Mouse (Mus musculus) layer of hippocampus, postnatal 14 days (tissue): ENCODE results near the gene Apbb1ip. TPM values are rescaled to one million over a fixed set of nuclear protein-coding genes. Genes with fewer than 3 reads are reported as not detected.

Source experiments
- DNase-seq, 2 experiments: peaks; one replicate each; pipeline ENCODE4 v3.0.0; 2021 to 2022; ENCODE audit warnings: low spot score in 2 of 2, mixed read lengths in 1 of 2
- long read RNA-seq, 2 experiments: library from polyadenylated mRNA; stranded (forward); transcript quantifications; one replicate each; pipeline ENCODE4 v2.0.0; 2021
- total RNA-seq, 2 experiments: library from RNA; stranded (reverse); gene quantifications; 2 replicates each; pipeline ENCODE4 v1.2.3; 2021

Apbb1ip gene
- 1 to 10 TPM; 4.9 to 5.6 TPM for total RNA-seq
- long read RNA-seq, experiment 1, result 0 reads
- long read RNA-seq, experiment 2, partial matches to known transcripts, result 0 of 2 reads
- long read RNA-seq, experiment 2, other reads (novel, unspliced or antisense), result 1 of 2 reads

DNA sequence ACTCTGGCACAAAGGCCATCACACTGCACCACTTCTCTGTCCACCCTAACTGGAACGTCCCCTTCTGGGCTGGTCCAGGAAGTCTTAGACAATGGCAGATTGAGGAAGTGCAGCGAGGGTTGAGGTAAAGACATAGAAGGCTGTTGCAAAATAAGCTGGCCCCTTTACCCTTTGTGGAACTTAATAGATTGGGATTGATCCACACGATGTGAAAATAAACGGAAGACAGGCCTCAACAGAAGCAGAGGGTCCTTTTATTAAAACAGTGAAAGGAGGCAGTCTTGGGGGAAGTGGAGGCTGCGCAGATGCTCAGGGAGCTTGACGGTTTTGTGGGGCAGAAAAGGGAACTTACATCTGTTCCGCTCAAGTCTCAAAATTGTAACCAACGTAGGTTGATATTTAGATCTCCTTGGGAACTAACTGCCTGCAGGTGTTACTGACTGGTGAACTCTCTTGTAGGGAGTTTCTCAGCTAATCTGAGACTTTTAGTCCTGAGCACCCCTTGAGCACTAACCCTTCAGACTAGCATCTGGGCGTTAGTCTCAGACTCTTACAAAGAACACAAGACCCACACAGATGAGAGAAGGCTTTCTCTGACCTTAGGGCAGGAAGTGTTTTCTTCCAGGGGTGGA lies at the start of gene Apbb1ip:
Gene Apbb1ip (plus strand): TSS at position 546 of the 632 bp plus-strand sequence.
- no peak for DNase-seq

DNA sequence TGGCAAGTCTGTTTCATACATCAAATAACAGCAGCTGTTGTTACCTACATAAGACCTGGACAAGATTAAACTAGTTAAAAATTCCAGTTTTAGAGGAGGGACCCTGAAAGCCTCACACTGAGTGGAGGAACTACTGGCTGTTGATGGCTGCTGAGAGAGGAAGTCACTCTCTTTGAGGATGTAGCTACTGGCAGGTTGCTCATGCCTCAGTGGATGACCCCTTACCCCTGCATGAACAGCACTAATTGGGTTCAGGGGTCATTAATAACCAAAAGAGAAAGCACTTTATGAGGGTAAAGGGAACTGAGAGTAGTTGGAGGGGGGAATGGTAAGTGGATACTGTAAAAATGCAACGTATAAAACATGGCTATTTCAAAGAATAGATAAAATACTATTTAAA lies 46.8 kb upstream of the Apbb1ip start:
- DNase-seq, result no peak

DNA sequence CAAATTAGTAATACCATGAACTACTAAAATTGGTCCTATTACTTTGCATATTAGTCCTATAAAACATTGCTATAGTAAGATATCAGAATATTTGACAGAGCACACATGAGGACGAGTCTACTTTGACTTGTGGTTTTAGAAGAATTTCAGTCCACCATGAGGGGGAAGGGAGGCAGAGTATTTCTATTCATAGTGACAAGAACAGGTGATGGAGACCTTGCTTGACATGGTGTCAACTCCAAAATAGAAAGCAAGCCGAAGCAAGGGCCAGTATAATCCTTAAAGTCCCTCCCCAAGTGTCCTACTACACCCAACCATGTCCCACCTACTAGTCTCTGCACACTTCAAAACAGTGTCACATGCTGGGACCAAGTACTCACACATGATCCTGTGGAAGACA lies 37.8 kb upstream of the Apbb1ip start:
- no peak for DNase-seq

DNA sequence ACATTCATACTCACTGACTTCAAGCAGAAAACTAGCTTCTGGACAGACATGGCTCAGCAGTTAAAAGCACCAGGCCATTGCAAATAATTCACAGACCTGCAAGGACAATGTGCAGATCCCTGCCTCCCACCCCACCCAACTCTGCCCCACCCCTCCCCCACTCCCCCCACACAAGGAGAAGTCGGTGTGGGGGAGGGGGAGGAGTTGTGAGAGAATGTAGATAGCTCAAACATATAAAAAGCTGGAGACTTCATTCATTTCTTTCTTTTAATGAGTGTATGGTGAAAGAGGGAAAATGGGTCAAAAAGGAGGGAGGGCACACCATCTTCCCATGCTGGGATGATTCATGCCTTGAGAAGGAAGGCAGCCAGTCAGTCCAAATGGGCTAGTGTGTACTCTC lies 34.5 kb upstream of the Apbb1ip start:
- DNase-seq, result no peak

DNA sequence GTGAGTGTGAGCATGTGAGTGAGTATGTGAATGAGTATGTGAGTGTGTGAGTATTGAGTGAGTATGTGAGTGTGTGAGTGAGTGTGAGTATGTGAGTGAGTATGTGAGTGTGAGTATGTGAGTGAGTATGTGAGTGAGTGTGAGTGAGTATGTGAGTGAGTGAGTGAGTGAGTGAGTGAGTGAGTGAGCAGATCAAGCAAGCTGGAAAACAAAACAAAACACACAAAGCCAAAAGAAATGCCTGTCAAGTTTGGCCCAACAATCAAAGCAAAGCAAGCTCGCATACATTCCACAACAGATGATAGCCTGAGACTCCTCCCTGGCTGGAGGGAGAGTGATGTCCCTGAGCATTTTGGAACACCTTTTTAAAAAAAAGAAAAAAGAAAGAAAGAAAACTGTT lies 33.5 kb upstream of the Apbb1ip start:
- no peak for DNase-seq

DNA sequence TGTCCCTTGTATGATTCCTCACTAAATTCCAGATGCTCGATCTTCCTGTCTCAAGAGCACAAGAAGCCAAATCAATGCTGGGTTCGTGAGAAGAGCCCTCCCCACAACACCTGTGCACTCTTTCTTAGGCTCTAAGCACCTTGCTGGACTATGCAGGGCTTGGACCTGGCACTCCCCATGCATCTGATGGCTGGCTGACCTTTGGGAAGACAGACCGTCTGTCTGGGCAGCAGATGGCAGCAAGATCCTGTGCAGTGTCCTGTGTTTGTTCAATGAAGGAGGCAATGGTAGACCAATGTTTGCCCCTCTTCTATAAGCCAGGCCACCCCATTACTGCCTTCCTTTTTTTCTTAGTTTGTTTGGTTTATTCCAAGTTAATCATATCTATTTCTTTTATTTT lies 32.7 kb upstream of the Apbb1ip start:
- no peak for DNase-seq

DNA sequence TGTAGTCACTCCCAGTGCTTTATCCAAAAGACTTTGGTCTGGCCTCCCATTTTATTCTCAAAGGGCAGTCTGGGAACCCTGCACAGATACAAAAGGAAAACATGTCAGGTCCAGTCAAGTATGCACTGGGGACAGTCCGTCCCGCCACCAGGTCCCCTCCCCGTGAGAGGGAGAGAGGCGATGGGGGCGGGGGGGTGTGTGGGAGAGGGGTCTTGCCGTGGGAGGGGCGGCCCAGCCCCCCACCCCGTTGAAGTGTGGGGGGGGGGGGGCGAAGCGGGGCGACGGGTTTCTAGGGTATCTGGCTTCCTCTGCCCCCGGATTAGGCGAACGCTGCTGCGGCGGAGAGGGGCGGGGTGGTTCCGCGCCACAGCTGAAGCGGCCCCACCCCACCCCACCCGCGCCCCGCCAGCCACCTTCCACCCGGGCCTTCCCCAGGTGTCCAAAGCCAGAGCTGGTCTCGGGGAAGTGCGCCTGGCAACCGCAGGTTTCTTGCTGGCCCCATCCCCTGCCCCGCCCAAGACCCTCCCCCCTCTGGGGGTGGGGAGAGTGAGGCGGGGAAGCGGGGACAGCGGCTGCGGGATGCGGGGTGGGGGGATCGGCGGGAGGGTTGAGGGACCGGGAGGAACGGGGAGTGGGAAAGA lies 29.7 kb upstream of the Apbb1ip start:
- no peak for DNase-seq

DNA sequence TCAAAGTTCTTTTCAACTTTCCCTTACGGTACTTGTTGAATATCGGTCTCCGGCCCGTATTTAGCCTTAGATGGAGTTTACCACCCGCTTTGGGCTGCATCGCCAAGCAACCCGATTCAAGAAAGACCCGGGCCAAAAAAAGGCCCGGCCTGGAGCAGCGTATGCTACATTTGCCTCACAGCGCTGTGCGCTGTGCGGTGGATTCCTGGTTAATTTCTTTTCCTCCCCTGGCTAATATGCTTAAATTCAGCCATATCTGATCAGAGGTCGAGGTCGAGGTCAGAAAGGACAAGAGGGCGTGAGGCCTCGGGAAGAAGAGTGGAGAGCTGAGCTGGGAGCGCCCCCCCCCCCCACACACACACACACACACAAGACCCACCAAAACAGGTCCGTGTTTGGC lies 29.0 kb upstream of the Apbb1ip start:
- DNase-seq, result no peak

DNA sequence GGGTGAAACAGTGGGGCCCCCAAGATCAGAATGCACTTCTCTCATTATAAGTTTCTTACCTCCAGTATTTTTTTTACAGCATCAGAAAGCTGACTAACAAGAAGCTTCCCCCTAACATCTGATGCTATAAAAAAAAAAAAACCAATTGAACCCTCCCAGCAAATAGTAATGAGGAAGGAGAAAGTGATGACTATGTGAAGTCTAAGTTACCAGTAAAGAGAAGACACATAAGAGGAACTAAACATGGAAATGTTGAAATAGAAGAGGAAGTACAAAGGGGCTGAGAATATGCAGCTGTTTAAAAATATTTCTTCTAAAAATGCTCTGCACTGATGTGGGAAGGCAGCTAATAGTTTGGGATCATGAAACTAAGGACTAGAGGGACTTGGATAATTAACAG lies 27.1 kb upstream of the Apbb1ip start:
- no peak for DNase-seq

DNA sequence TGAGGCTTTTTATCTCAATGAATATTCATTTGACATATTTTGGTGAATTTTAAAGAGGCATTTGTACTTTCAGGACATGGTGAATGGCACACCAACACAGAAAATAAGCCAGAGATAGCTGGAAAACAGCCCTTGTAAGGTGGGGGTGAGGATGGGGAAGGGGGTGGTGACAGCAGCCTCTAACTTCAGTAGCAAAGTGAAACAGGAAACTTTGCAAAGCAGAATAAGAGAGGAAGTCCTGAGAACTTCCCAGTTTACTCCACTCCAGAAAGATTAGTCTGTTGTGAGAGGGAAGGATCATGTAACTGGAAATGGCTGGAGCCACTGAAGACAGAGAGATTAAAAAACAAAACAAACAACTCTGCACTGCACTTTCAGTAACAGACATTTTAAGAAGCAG lies 26.0 kb upstream of the Apbb1ip start:
- no peak for DNase-seq

DNA sequence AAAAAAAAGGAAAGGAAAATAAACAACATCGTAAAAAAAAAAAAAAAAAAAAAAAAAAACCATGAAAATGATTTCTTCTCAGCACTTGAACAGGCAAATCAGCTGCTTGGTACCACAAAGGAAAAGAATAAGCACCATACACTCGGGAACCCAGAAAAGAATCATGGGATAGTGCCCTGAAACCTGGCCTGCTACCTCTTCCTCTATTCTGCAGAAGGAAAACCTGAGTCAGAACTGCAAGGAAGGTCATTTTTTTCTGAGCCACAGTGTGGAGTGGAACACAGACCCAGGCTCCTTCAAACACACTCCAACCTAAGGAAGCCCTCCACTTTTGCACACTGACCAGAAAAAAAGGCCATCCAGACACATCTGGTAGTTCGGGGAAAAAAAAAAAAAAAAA lies 24.1 kb upstream of the Apbb1ip start:
- no peak for DNase-seq

DNA sequence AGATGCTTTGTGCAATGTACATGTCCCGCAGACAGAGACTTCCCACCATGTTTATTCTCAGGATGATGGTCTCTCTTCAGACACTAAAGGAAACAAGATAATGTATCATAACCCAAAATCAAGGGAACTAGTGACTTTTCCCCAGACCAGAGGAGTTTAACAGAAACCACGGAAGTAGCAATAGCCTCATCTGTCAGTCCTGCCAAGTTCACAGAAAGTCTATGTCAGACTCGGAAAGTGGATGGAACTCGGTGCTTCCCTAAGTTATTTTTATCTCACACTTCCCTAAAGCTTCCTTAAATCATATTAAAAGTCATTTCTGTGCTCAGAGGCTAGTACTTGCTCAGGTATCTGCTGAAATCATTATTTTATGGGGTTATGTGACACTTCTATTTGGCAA lies 21.4 kb upstream of the Apbb1ip start:
- no peak for DNase-seq

DNA sequence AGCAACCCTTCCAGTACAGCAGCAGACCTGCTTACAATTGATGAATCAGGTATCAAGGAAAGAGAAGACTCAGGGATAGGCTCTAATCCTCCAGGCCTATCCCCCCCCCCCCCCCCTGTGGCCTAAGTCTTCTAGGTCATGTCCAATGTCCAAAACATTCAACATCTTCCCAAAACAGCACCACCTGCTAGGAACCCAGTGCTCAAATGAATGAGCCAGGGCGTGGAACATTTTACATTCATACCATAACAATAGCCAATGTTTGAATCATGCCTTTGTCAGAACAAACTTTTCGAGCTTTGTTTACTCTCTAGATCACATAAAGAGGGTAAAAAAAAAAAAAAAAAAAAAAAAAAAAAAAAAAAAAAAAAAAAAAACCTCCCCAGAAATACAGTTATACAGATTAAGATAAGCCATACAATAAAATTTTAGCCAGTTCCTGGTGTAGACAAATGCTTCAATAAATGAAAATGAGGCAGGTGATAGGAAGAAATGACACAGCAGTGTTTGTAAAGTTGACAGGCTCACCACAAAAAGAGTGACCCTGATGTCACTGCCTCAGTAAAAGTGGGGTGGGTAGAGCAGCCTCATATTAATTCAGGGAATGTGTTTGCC lies 20.3 kb upstream of the Apbb1ip start:
- DNase-seq, result no peak

DNA sequence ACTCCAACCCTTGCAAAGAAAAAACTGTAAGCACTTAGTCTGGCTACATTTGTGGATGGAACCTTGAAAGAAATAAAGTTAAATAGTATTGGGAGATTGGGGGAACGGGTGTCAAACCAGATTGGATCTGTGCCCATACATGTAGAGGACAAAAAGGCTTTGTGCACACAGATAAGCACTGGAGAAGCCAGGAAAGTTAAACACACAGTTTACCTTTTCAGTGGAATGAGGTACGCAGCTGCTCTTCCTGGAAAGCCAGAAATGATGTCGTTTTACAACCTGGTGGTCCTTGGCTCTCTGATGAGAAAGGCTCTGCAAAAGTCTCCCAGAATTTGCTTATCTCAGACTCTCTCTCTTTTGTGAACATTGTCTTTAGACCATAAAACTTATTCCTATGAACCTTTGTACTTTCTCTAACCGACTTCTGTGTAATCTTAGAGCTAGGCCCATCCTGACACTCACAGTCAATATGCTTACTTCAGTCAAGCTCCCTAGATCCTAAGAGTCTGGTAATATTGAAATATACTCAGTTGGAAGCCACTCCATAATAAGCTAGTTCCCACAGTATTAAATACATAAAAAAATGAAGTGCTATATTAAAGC lies 19.6 kb upstream of the Apbb1ip start:
- no peak for DNase-seq

DNA sequence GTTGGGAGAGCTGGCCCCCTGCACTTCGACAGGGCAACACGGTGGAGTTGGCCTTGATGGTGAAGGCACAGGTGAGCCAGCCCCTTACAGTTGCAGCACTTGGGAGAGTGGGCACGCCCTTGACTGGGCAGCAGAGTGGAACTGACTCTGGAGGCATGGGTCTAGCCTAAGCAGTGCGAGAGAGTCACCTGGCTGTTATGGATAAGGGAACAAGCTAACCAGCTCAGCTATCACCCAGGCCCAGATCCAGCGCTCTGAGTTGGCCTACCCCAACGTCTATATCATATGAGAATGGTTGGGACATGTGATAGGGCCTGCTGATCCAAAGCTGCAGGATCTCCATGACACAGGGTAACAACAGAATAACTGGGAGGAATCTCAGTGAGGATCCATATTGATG lies 18.3 kb upstream of the Apbb1ip start:
- no peak for DNase-seq

DNA sequence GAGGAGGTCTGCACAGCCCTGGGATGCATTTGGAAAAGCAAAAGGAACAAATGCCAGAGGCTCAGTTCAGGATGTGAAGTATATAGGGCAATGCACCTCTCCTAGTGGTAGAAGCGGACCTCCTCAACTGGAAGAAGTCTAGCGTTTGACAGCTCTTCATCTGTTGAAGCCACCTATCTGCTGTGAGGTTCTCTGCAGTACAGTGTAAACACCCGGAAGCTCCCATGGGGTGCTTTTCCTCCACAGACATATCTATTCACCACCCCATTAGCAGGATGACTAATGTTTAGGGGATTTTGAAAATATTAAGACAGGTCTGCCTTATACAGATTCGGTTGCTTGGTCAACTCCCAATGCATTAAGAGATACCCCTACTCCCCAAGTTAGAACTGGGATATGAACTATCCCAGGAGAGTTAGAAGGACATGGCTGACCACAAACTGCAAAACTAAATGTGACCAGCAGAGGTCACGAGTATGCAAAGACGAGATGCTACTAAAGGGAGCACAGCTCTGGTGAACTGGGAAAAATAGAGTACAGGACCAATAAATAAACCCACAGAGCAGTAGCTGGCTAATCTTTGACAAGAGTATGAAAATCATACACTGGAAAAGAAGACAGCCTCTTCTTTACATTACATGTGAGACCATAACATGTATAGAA lies 15.5 kb upstream of the Apbb1ip start:
- DNase-seq, result peak; percentile 62 to 82

DNA sequence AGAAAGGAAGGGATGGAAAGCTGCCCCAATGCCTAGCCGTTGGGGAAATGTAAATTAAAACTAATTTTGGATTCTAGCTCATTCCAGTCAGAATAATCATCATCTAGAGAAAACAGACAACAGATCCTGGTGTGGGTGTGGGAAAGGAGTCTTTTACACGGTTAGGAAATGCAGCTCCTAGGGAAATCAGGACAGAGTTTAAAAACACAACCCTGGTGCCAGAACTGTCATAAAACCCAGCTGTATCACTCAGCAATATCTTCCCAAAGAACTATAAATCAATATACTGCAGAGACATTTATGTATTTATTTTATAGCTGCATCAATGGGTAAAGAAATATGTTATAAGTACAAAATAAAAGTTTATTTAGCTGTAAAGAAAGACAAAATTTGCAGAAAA lies 13.4 kb upstream of the Apbb1ip start:
- no peak for DNase-seq

DNA sequence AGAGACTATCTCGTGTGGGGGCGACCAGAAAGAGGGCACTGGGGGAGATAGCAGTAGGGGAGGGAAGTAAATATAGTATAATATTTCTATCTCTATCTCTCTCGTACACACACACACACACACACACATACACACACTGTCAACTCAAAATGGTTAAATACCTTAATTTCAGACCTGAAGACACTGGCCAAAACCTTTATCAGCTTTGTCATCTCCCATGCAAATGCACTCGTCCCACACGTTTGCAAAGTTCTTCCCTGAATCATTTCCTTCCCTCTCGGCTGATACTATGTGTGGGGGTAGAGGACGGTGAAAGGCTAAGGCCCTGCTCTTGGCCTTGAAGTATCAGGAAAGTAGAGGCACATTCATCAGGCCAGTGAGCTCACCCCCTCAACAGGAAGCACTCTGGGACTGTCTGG lies 12.8 kb upstream of the Apbb1ip start:
- no peak for DNase-seq

DNA sequence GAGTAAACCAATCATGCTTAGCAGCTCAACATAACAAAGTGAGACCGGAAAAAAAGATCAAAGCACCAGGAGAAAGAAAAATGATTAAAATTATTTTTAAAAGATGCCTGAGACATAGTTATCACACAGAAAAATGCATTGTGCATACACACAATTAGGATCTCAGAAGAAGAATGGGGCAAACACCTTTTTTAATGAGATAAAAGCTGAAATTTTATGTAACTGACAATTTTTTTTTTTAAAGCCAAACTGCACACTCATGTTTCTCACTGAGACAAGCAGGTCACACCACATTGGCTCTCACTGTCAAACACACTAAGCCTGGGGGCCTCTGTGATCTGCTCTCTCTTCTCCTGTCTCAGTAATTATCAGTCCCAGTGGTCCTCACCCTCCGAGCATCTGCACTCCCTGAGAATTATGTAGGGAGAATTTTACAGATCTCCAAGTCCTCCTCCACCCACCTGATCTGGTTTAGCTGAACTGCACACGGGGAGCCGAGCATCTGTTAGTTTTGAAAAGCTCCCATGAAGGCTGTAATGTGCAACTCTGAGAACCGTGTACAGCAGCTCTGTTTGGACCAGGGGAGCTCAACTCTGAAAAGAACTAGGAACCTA lies 9.0 kb upstream of the Apbb1ip start:
- no peak for DNase-seq

DNA sequence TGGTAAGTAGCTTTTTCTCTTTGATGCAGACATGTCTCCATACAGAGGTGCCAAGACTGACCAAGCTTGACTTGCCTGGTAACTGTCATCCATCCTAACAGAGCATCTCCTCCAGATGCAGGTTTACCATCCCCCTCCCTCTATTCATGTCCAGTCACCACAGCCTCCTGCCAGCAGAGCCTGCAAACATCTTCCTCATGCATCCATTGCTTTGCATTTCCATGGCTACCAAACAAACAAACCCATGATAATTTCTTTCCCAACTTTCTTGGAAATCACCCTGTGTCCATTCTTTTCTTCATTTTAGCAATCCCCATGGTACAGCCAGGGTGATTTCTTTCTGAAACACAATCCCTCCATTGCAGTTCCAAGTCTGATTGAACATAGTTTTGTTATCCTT lies 2.6 kb upstream of the Apbb1ip start:
- DNase-seq, result no peak

DNA sequence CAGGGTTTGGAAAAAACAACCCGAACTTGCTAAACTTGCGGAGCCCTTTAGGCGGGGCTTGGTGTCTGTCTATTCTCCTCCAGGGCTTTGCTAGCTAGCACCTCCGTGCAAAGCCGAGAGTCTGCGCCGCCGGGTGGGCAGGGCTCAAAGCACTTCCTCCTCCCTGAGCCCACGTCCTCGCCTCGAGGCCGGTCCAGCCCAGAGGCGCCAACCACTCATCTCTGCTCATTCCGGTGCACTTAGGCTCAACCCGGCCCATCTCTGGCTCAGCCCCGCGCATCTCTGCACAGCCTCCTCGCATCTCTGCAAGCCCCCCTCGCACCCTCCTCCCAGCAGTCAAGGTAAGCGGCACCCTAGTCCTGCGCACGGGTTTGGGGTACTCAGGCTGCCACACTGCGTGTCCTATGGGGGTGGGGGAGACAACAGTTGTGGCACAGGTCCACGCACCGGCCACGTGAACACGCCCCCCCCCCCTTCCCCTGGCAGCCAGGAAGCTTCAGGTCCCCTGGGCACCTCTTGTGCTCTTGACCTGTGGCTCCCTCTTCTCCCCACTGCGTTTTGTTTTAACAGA lies 372 bp downstream of the Apbb1ip start:
- peak; percentile 35 to 37 for DNase-seq
